In genomic region chr5:122344260-122344659, GRCm38 (mm10) we compare ENCODE assay signal across 8 mouse cellular contexts. TPM values are rescaled to one million over a fixed set of nuclear protein-coding genes. Genes with fewer than 3 reads are reported as not detected.
DNase-seq lines count a peak whose midpoint lies in the region; ATAC-seq and TF ChIP-seq lines count a peak whose summit lies in the region.

No protein-coding gene starts in this region.

- no peaks in the 10 kb centered on the region for H3K9me3 ChIP-seq in lung, postnatal 0 days (ENCODE audit: low read length)

- no peak overlapping the region for H3K4me3 ChIP-seq in lung, postnatal 0 days (ENCODE audit: low read depth, low read length)

- H3K4me1 ChIP-seq in lung, postnatal 0 days (ENCODE audit: insufficient read depth, low read depth, low read length): no peaks in the 10 kb centered on the region

- TF ChIP-seq CTCF in lung, postnatal 0 days (IDR thresholded peaks at IDR 0.05): peak; percentile 93

- peak; percentile 44 for DNase-seq in Muller cell, postnatal 12 days (ENCODE audit: inconsistent ontology term)
- DNase-seq in cerebellum, postnatal 10 days: peak; percentile 88 to 90
- DNase-seq in gastrocnemius, postnatal 14 days: peak; percentile 66
- peak; percentile 85 for DNase-seq in kidney, postnatal 10 days
- peak; percentile 80 for DNase-seq in lung, postnatal 0 days (ENCODE audit: low spot score)
- DNase-seq in right cerebral cortex, postnatal 14 days: peak; percentile 76
- peak; percentile 87 for DNase-seq in urinary bladder, postnatal 25 days (ENCODE audit: low spot score)

- no peak for TF ChIP-seq EP300 in lung, postnatal 0 days (IDR thresholded peaks at IDR 0.05)

- no peak overlapping the region for H3K4me2 ChIP-seq in lung, postnatal 0 days (replicated peaks; ENCODE audit: low read depth, low read length)

- H3K27me3 ChIP-seq in lung, postnatal 0 days (replicated peaks; ENCODE audit: insufficient read depth, low read length): no peaks in the 10 kb centered on the region

- H3K9ac ChIP-seq in lung, postnatal 0 days (replicated peaks; ENCODE audit: low read depth): no peak overlapping the region

- intact Hi-C loops in gastrocnemius, postnatal 14 days (cut with DNase I; ENCODE audit: low total_unique reads): loop anchor here (10.0 kb wide), 1 partner anchor 209 kb away; no protein-coding TSS in a partner anchor

- H3K36me3 ChIP-seq in lung, postnatal 0 days (ENCODE audit: insufficient read depth, low read length): no peaks in the 10 kb centered on the region

- ATAC-seq in CD4-positive, CD25-positive, alpha-beta regulatory T cell, adult 4 months: peak; percentile 80
- ATAC-seq in lung, postnatal 0 days: peak; percentile 70

- H3K27ac ChIP-seq in lung, postnatal 0 days (ENCODE audit: low read length): no peak overlapping the region

- WGBS in lung, postnatal 0 days: 8% methylated on average over 5 of the region's 5 CpGs

RNA-seq across cellular contexts. Expression of gene Rad9b, which starts 9.8 kb away (rescaled TPM):
- polyA plus RNA-seq in CD4-positive, CD25-positive, alpha-beta regulatory T cell, adult 4 months (2017; shearing (Covaris generic)): 10 to 100 TPM; 13.6 to 17.0 TPM
- under 1 TPM; 0.47 to 0.73 TPM for total RNA-seq in gastrocnemius, postnatal 14 days (2021)
- 6.4 and 6.9 TPM in 2 replicates for polyA plus RNA-seq in lung, postnatal 0 days (2015; fragmentation: Nextera tagmentation; extraction: Ambion mirVana)

RNA-seq across cellular contexts. Expression of gene Vps29, which starts 9.9 kb away (rescaled TPM):
- 100 to 1,000 TPM; 193 to 203 TPM for polyA plus RNA-seq in CD4-positive, CD25-positive, alpha-beta regulatory T cell, adult 4 months (2017; shearing (Covaris generic))
- total RNA-seq in gastrocnemius, postnatal 14 days (2021): 10 to 100 TPM; 48.9 to 50.1 TPM
- 189 and 193 TPM in 2 replicates for polyA plus RNA-seq in lung, postnatal 0 days (2015; fragmentation: Nextera tagmentation; extraction: Ambion mirVana)

RNA-seq across cellular contexts. Expression of gene Gpn3, which starts 27.4 kb away (rescaled TPM):
- 10 to 100 TPM; 56.9 to 67.7 TPM for polyA plus RNA-seq in CD4-positive, CD25-positive, alpha-beta regulatory T cell, adult 4 months (2017; shearing (Covaris generic))
- 10 to 100 TPM; 20.0 to 26.6 TPM for total RNA-seq in gastrocnemius, postnatal 14 days (2021)
- 61.2 and 69.2 TPM in 2 replicates for polyA plus RNA-seq in lung, postnatal 0 days (2015; fragmentation: Nextera tagmentation; extraction: Ambion mirVana)

RNA-seq across cellular contexts. Expression of gene Fam216a, which starts 27.9 kb away (rescaled TPM):
- 1 to 10 TPM; 6.9 to 7.4 TPM for polyA plus RNA-seq in CD4-positive, CD25-positive, alpha-beta regulatory T cell, adult 4 months (2017; shearing (Covaris generic))
- 1 to 10 TPM; 7.6 to 7.8 TPM for total RNA-seq in gastrocnemius, postnatal 14 days (2021)
- polyA plus RNA-seq in lung, postnatal 0 days (2015; fragmentation: Nextera tagmentation; extraction: Ambion mirVana): 41.0 and 42.1 TPM in 2 replicates

RNA-seq across cellular contexts. Expression of gene Arpc3, which starts 47.4 kb away (rescaled TPM):
- 100 to 1,000 TPM; 394 to 533 TPM for polyA plus RNA-seq in CD4-positive, CD25-positive, alpha-beta regulatory T cell, adult 4 months (2017; shearing (Covaris generic))
- total RNA-seq in gastrocnemius, postnatal 14 days (2021): 10 to 100 TPM; 68.8 to 72.9 TPM
- polyA plus RNA-seq in lung, postnatal 0 days (2015; fragmentation: Nextera tagmentation; extraction: Ambion mirVana): 169 and 177 TPM in 2 replicates
